Mouse (Mus musculus): ENCODE data around the gene Nt5c3b. TPM values are rescaled to one million over a fixed set of nuclear protein-coding genes. Genes with fewer than 3 reads are reported as not detected.

Gene Nt5c3b
- 10 to 100 TPM; 56.9 to 62.8 TPM for total RNA-seq (2021)

GRCm38 (mm10) chr11:100441797-100442196, at the start of gene Nt5c3b, which contains the start of gene Klhl10:
Nt5c3b (minus strand) TSS chr11:100441808.
Klhl10 (plus strand) TSS chr11:100441917.
- DNase-seq, result no peak

DNA sequence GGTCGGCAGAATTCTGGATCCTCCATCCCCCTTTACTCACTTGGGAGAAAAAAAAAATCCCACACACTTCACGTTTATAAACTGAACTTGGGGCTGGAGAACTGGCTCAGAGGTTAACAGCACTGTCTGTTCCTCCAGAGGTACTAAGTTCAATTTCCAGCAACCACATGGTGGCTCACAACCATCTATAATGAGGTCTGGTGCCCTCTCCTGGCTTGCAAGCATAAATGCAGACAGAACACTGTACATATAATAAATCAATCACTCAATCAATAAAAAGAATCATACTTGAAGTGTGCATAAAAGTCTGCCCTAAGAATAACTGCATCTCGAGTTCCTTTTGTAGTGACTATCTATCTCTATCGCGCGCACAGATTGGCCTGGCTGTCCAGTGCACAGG, 49.3 kb upstream of the Nt5c3b start:
- no peak for DNase-seq

DNA sequence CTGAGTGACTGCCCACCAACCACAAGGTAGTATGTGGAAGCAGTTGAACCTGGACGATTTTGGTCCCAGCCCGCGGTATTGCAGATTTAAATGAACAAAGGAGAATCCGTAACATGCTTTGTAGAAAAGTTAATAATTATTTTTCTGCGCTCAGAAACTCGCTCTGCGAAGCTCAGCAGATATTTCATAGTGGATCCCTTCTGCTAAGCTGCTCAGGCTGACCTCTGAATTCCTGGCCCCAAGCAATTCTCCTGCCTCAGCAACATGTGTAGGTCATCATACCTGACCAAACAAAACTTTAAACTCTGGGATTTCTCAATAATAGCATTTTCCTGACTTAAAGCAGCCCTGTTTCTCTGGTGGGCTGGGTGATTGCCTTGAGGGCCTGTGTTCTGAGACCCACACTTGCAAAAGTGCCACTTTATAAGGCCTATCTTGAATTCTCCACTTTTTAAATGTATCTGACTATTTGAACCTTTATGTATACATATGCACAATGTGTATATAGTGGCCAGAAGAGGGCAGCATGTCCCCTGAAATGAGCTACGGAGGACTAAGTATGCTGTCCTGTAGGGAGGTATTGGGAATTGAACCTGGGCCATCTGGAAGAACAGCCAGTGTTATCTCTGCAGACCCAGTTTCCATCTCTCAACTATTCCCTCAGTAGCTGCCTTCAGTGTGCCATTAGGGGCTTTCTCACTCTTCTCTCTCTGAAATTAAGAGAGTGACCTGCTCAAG, 44.4 kb upstream of the Nt5c3b start:
- DNase-seq, result no peak

DNA sequence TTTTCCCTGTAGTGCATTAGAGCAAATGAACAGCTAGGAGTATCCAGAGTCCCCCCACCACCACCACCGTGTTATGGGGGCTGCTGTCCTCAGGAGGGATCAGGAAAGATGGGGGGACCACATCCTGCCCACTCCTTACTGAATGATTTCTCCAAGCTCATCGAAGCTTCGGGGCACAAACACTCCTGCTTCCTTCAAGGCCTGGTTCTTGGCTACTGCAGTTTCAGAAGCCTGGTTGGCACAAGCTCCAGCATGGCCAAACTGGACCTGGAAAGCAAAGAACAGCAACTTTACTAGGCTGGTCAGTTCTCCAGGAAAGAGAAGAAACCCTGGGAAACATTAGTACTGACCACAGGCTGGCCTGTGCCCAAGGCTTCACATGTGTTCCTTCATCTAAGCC, 42.9 kb upstream of the Nt5c3b start:
- no peak for DNase-seq

- no peak for DNase-seq
These were observed 37.5 kb upstream of the Nt5c3b start for GRCm38 (mm10) chr11:100479152-100479551.

DNA sequence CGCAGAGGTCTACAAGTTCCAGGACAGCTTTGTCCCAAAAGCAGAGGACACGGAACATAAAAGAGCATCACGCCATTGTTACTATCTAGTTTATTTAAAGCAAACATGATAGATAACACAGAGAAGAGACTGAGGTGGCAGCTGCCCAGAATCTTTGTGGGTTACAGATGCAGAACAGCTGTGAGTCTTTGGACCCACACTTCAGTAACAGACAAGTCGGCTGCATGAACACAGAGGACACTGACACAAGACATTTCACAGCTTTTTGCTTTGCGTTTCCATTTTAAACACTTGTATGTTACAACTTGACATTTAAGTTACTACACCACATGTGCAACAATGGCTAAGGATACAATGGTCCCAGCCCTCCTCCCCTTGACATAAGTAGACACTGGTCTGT, 34.7 kb upstream of the Nt5c3b start:
- no peak for DNase-seq

GRCm38 (mm10) chr11:100472935-100473295, 31.3 kb upstream of the Nt5c3b start:
- DNase-seq, result no peak

DNA sequence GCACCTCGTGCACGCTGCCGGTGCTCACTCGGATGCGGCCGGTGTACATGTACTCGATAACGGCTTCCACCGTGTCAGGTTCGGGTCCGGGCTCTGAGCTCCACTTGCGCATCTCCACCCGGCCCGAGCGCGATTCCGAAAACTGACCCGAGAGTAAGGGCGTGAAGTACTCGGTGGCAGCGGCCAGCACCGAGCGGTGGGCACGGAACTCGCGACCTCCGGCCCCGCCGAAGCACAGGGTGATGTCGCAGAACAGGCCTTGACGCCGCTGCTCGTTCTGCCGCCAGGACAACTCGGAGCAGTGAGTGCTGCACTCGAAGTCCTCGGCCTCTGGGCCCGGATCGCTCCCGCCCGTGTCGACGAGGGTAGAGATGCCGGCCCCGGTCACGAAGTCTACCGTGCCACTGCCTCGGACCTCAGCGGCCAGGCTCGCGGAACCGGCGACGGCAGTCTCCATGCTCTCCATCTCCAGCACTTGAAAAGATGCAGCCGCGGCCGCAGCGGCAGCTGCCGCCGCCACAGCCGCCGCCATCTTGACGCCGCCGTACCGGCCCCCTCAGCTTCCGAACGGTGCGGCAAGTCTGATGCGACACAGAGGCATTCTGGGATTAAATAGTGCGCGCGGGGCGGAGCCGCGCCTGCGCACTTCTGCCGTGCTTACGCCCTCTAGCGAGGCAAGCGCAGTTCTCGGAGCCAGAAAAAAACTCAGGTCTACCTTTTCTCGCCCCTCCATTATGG, 30.8 kb upstream of the Nt5c3b start, which contains the start of gene Klhl11:
Gene Klhl11, minus strand, starts transcription at position 545 of the 738 bp plus-strand sequence.
- peak; percentile 90 to 91 for DNase-seq

DNA sequence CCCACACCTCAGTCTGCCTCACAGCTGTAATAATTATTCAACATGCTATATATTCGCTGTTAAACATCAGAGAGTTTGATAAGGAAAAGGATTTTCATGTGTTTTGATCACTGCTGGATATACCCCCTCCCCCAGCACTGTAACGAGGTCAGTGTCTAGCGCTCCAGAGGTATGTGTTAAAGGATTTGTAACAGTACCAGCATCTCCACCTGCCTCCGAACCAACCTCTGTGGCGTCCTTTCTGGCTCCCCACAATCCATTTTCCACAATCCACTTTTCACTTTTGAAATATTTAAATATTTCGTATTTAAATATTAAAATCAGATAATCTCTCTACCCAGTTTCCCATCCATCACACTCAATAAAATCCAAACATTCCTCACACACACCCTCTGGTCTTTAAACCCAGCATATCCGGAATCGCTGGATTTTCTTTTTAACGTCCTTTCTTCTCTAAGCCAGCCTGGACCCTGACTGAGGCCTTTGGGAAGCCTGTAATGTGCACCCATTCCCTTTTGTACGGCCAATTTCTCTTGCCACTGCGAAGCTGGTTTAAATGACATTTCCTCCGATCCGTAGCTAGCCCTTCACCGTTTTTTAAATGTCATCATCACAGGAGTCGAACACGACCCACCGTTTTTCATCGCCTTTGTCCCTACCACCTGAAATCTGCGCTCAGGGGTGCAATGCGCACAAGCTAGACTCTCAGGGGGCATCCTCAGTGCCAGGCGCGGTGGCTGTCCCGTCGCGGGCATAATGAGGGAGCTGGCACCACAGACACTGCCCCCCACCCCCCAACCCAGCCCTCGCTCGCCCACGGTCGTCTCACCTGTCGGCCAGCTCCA, 30.0 kb upstream of the Nt5c3b start:
- peak in 1 of 2 experiments; percentile 13 for DNase-seq

GRCm38 (mm10) chr11:100465833-100466232, 24.2 kb upstream of the Nt5c3b start:
- no peak for DNase-seq

- no peak for DNase-seq
These were observed 23.7 kb upstream of the Nt5c3b start for GRCm38 (mm10) chr11:100465229-100465792.

- peak; percentile 65 for DNase-seq
These were observed 21.1 kb upstream of the Nt5c3b start for GRCm38 (mm10) chr11:100462699-100463098.

DNA sequence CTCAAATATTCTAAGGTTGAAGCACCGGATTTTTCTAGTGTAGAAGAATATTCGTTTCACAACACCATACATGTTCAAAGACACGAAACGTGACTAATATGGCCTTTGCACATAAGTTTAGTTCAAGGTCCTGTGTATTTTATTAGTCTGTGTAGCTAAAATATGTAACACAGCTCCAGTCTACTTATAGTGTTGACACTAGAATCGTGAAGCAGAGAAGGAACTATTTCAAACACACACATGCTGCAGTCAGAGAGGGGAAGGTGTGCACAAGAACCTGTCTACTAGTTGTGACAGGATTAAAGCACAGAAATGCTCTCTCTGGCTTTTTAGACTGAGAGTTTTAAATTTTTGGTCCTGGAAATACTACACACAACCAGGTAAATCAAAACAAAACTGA, 16.1 kb upstream of the Nt5c3b start:
- no peak for DNase-seq

GRCm38 (mm10) chr11:100457247-100457646, 15.6 kb upstream of the Nt5c3b start:
- DNase-seq, result no peak

DNA sequence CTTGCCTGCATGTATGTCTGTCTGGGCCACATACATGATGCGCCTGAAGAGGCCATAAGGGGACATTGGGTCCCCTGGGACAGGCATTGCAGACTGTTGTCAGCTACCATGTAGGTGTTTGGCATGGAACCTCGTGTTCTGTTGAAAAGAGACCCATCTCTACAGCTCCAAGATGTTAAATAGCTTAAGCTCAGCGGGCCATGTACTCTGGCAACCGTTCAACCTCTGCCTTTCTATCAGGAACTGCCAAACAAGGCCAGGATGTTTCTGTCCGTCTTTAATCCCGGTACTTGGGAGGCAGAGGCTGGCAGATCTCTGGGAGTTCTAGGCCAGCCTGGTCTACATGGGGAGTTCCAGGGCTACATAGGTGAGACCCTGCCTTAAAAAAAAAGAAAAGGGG, 1.0 kb upstream of the Nt5c3b start:
- DNase-seq, result no peak

GRCm38 (mm10) chr11:100440691-100441522, 701 bp downstream of the Nt5c3b start:
- peak; percentile 82 to 84 for DNase-seq

DNA sequence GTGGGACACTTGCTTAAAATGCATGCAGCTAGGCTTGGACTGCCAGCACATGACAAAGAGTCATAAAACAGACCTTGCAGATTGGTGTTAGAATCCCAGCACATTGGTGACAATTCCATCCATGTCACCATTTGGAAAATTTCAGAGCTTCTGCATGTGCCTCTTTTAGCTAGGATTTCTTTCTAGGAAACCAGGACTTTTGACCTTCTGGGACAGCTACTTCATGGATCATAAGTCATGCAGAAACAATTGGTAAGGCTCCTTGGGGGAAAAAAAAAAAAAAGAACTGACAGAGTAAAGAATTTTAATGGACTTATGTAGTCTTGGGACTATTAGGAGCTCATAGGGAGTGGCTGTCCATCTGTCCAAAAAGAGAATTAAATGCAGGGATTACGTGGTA, 3.7 kb downstream of the Nt5c3b start:
- DNase-seq, result no peak

DNA sequence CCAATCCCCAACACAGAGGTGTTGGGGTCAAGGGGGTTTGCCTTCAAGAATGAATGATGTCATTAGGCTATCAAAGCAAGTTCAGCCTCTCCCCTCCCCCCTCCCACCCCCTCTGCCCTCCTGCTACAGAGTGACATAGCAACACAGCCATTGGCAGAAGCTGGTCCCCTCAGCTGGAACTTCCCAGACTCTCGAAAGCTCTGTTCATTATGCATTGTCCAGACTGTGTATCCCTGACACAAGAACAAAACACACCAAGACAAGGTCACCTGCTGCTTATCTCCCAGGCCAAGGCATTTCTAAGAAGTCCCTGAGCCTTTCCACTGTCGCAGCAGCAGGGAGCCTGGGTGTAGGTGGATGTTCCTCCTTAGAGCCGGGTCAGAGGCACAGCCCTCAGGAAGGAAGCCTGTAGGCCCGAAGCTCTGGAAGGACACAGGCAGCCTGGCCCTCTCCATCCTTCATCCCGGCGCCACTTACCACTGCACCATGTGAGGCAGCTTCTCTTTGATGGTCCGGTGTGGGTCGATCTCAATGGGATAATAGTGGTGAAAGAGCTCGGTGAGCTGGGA, 5.8 kb downstream of the Nt5c3b start:
- no peak for DNase-seq

DNA sequence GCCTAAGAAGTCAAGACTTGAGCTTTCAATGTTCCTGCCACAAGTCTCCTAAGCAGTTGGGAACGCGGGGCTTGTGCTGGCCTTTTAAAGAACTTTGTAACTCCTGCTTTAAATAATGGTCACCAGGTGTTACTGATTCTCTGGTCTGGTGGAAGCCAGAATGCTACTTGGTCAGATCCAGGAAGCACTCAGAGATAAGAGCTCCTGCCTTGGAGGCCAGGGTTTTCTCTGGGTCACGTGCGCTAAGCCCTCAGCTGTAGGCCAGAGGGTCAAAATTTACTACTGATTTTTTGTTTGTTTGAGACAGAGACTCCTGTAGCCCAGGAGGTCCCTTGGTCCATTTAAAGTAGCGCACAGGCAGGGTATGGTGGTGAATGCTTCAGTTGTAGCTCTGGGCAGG, 9.6 kb downstream of the Nt5c3b start:
- DNase-seq, result no peak

- DNase-seq, result no peak
These were observed 11.6 kb downstream of the Nt5c3b start for GRCm38 (mm10) chr11:100430052-100430451.

GRCm38 (mm10) chr11:100428612-100429199, 12.9 kb downstream of the Nt5c3b start:
- DNase-seq, result no peak

Data from layer of hippocampus, postnatal 36 days (tissue).